Mouse (Mus musculus): ENCODE data around the gene Ubac2.
A peak's percentile ranks its signal among the peaks of the same experiment; 100 is the strongest.

Ubac2 gene

GRCm38 (mm10) chr14:121927451-121927850 lies 49.0 kb downstream of the Ubac2 start:
- DNase-seq, result no peak

- peak; percentile 56 for DNase-seq
Measured at GRCm38 (mm10) chr14:121928375-121929137, 50.1 kb downstream of the Ubac2 start.

DNA sequence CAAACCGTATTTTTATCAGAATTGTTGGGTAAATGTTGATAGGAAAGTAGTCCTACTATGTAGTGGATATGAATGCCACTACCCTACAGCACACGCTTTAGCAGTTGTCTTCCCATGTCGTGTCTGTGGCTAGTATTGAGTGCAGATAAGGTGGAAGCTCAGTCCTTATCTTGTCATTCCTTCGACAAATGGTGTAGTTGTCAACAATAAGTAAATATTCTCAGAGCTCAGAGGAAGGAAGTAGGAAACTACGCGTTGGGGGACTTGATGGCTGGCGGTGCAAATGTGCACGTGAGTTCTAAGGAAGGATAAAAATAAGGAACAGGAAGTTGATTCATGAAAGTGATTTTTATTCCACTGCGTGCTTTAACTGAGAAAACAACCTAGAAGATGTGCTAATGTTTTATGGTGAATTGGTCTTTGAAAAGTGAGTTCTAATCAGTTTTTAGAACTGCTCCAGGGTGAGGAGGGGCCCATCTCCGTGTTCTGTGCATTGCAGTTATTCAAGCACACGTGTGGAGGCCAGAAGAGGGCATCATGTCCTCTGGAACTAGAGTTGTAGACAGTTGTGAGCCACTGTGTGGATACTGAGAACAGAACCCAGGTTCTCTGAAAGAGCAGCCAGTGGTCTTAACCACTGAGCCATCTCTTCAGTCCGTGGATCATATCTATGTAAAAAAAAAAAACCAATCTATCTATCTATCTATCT lies 51.0 kb downstream of the Ubac2 start:
- no peak for DNase-seq

DNA sequence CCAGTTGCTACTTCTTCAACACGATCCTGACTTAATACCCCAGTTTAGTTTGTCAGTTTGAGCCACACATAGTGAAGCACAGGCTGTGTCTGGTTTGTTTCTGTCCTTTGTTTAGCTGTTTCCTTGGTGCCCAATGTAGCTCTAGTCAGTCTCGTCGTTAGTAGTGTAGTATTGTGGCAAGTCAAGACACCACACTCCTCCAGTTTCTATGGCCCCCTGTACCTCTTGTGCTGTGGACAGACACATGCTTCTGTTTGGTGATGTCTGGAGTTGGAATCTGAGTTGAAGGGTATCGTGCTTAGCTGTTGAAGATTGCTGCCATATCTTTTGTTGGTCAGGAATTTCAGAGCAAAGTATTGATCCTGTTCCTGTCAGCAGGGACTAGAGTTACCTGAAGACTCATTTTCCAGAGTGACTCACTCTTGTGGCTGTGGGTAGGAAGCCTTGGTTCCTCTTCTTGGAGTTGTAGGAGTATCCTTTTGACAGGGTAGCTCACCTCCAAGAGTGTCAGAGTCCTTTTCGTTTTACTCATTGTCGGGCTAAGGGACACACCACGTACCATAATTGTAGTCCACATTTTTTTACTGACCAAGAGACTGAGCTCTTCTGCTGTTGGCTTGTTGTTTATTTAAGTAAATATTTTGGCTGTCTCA lies 52.4 kb downstream of the Ubac2 start:
- no peak for DNase-seq

DNA sequence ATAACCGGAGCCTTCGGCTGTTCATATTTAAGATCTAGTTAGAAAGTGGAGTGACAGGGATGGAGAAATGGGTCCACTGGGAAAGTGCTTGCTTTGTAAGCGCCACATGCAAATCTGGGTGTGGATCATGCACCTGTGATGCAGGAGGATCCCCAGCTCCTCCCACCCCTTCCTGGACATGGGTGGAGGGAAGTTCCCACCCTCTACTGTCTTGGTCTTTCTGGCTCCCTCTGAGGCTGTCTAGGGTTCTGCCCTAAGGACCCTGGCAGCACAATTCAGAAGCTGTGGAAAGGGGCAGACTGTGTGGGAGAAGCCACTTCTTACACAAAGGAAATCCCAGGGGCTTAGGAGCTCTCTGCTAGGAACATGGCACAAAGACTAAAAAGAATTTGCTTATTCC lies 53.2 kb downstream of the Ubac2 start:
- no peak for DNase-seq

- no peak for DNase-seq
Measured at GRCm38 (mm10) chr14:121932180-121932579, 53.8 kb downstream of the Ubac2 start.

DNA sequence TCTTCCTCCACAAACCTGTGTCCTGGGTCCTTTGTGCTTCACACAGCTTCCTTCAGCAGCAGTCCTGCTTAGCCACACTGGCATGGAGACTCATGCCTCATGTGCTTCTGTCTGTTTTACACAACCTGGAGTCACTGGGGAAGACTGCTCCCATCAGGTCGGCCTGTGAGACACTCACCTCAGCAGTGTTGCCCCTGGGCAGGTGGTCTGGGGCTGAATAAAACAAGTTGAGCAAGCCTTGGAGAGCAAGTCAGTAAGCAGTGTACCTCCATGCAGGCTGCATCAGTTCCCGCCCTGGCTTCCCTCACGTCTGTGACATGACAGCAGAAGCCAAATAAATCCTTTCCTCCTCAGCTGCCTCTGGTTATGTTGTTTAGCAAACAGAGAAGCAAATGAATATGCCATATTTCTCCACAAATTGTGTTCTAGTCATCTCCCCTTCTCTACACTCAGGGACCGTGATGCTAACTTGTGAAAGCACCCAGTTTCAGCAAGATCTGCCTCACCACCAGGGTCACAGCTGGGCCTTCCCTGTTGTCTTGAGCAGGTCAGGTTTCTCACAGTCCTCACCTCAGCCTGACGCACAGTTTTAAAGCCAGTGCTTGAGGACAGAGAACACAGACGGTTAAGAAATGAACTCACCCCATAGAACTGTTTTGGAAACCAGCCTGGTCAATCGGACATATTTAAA lies 55.6 kb downstream of the Ubac2 start:
- DNase-seq, result no peak

GRCm38 (mm10) chr14:121934597-121934946 lies 56.2 kb downstream of the Ubac2 start:
- no peak for DNase-seq

- DNase-seq, result no peak
Measured at GRCm38 (mm10) chr14:121936356-121936755, 57.9 kb downstream of the Ubac2 start.

GRCm38 (mm10) chr14:121936856-121937255 lies 58.4 kb downstream of the Ubac2 start:
- DNase-seq, result no peak

- DNase-seq, result no peak
Measured at GRCm38 (mm10) chr14:121937601-121938255, 59.3 kb downstream of the Ubac2 start.

DNA sequence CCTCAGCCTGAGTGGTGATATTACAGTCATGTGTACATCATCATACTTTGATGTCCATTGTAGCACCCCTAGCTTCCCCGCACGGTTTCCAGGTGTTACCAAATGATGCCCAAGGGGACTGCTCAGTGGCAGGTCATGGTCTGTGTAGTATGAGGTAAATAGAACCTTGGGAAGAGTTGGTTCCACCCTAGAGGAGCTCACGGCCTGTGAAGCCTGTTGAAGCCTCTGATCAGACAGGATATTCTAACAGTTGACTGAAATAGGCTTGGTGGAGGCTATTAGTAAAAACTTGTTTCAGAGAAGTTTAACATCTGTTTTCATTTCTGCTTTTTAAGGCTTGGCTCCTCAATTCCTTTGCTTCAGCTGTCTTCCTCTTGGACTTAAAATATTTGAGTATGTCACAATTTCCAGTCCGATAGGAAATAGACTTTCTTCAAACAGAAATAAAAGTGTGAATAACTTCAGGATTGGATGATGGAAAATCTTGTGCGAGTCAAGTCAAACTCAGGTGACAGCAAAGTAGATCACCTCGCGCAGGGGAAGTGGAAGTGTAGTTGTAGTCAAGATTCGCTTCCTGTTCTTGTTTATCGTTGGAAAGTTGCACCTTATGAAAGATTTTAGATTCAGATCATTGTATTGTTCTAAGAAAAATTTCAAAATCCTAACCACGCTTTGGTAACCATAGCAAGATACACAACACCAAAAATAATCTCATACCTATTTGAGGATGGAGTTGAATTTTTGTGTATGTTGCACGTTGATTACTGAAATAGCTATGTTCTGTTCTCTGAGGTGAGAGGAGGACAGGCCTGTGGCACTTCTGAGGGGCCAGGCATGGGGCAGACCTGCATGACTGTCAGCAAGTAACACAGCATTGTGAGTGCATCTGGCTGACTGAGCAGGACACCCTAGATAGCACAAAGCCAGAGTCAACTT lies 60.1 kb downstream of the Ubac2 start:
- DNase-seq, result no peak

GRCm38 (mm10) chr14:121939582-121939981 lies 61.2 kb downstream of the Ubac2 start:
- DNase-seq, result no peak

- no peak for DNase-seq
Measured at GRCm38 (mm10) chr14:121946131-121946530, 67.7 kb downstream of the Ubac2 start.

- DNase-seq, result no peak
Measured at GRCm38 (mm10) chr14:121946728-121947127, 68.3 kb downstream of the Ubac2 start.

DNA sequence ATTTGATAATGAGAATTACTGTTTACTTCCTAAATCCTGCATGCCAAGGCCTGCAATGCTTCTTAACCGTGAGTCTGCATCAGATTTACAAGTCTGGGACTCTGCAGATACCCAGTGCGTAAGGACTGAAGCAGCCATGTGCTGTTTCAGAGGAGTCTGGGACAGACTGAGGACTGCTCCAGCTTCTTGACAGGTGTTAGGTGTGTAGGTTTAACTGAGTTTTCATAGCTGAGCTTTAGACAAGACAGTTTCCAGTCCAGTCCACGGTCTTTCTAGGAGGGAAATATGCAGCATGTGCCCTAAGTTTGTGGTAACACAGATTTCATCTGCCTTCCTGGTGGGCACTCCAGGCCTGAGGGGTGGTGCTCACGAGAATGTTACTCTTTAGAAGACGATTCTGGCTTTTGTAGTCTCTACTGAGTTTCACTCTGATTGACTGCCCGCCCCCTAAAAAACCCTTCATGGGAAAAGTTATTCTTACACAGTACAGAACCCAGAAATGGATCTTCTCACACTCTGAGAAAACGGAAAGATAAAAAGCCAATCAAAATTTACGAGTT lies 68.9 kb downstream of the Ubac2 start:
- no peak for DNase-seq

DNA sequence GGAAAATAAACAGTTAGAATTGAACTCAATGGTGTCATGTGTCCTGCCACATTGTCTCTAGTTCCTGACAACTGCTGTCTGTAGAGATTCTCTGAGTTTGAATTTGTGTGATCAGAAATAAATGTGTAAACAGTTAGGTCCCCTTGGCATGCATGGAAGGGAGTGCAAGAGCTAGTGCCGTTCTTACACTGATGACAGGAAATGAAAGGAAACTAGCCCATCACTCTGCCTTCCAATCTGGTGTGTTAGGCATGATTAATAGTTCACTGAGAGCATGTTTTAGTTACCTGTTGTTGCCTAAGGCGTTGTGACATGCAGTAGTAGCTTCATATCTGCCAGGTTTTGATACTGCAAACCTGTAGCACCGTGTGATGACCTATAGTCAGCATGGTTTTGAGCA lies 69.5 kb downstream of the Ubac2 start:
- no peak for DNase-seq

DNA sequence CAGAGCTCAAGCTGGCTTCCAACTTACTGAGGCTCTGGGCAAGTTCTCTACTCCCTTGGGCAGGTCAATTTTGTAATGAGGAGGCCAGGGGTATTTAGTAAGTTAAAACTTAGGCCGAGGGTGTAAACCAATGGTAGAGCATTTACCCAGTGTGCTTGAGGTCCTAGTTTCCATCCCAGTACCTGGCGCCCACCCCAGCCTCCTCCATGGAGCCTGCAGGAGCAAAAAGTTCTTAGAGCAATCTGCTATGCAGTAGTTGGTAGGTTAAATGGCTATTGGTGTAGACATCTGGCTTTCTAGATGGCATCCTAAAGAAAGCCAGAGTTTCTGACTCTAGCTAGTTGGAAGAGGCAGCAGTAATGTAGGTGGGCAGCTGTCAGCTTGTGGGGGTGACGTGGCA lies 71.0 kb downstream of the Ubac2 start:
- no peak for DNase-seq

DNA sequence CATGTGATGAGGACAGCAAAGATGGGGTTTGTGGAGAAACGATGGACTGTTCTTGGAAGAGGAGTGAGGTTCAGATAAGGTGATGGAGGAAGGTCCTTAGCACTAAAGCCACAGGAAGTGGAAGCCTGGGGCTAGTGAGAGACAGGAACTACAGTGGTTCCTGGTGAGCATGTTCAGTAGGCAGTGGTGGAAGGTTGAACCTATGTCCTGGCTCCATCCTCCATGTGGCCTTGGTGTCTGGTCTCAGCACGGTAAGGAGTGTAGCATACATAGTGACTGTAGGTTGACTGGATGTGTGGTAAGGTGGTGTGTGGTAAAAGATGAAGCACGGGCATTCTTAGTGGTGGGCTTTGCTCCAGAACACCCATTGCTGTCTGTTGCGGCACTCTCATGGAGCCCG lies 71.5 kb downstream of the Ubac2 start:
- no peak for DNase-seq

DNA sequence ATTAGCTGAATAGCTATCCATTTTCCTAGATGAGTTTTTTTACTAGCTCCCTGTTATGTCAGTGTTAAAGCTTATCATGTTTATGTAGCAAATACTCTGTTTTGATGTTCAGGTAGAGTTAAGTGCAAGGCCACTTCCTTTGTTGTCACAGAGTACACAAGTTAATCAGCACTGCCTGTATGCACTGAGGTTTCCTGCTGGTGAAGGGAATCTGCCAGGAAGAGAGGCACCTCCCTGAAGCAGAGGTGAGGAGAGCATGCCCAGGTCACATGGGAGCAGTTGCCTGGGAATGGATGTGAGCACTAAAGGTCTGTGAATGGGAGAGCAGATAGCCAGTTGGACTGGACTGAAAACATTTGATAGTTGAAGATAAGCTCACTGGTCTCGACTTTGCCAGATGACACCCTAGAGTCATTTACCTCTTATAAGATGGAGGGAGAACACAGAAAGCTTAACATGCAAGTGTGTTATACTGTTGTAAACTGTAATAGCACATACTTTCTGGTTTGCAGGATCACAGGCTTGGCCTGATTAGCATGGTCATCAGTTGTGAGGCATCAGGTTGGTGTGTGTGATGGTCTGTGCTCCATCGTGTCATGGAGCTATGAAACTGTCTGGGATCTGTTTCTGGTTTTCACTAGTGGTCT lies 73.1 kb downstream of the Ubac2 start:
- no peak for DNase-seq

GRCm38 (mm10) chr14:121952046-121952400 lies 73.6 kb downstream of the Ubac2 start:
- DNase-seq, result no peak
